Mouse (Mus musculus) thymus, adult 2 months (tissue): ENCODE data around the gene Pbx4. TPM values are rescaled to one million over a fixed set of nuclear protein-coding genes. Genes with fewer than 3 reads are reported as not detected.
A peak's percentile ranks its signal among the peaks of the same experiment; 100 is the strongest.

Source experiments
- DNase-seq: peaks from one replicate; pipeline ENCODE4 v3.0.0; 2021
- H3K27ac ChIP-seq: fragments of 200-500 bp; 2 replicates; pipeline ENCODE4 v1.5.1; 2012; ENCODE audit warnings: low read length, control low read depth; ENCODE audit not compliant: control insufficient read depth, insufficient read depth
- H3K27me3 ChIP-seq: fragments of 200-500 bp; 2 replicates; pipeline ENCODE4 v1.6.1; 2012; ENCODE audit warnings: mild to moderate bottlenecking, low read length, moderate library complexity, mixed read lengths; ENCODE audit not compliant: control insufficient read depth, insufficient read depth
- H3K36me3 ChIP-seq: fragments of 200-500 bp; 2 replicates; pipeline ENCODE4 v1.6.1; 2012; ENCODE audit warnings: mild to moderate bottlenecking, low read length, moderate library complexity; ENCODE audit not compliant: control insufficient read depth, insufficient read depth
- H3K4me1 ChIP-seq: fragments of 200-500 bp; replicated peaks from 2 replicates; pipeline ENCODE4 v1.6.1; 2012; ENCODE audit warnings: low read length; ENCODE audit not compliant: control insufficient read depth, insufficient read depth
- H3K4me3 ChIP-seq: fragments of 200-500 bp; 2 replicates; pipeline ENCODE4 v1.5.1; 2012; ENCODE audit warnings: mild to moderate bottlenecking, low read length, control low read depth, moderate library complexity; ENCODE audit not compliant: control insufficient read depth, insufficient read depth
- CTCF ChIP-seq: fragments of 200-500 bp; IDR thresholded peaks from 2 replicates; pipeline ENCODE4 v1.5.1; 2012; ENCODE audit warnings: mild to moderate bottlenecking, control low read depth, low read length, moderate library complexity, borderline replicate concordance; ENCODE audit not compliant: control insufficient read depth, poor library complexity, insufficient read depth; ENCODE audit errors: extremely low read depth
- POLR2A ChIP-seq: fragments of 200-500 bp; IDR thresholded peaks from 2 replicates; pipeline ENCODE4 v1.6.1; 2012; ENCODE audit warnings: mild to moderate bottlenecking, low read length, control low read depth, moderate library complexity; ENCODE audit not compliant: control insufficient read depth, poor library complexity, insufficient read depth; ENCODE audit errors: extremely low read depth
- WGBS: fragments of 180-500 bp; shearing (Covaris S2); methylation state at CpG from one replicate; pipeline ENCODE4 v1.1.7; 2018; 5-methylcytosine and 5-hydroxymethylcytosine counted together
- polyA plus RNA-seq: library from polyadenylated mRNA; depleted of rRNA; stranded (reverse); fragments of >200 nt; gene quantifications from 2 replicates; pipeline ENCODE4 v1.2.3, GENCODE M21; 2012; rRNA removed

Pbx4 gene
- 29.0 and 34.2 TPM in 2 replicates for polyA plus RNA-seq

- TF ChIP-seq POLR2A (0 out of 2 replicates have a peak, but pooled peaks have one; percentile 46), CTCF (0 out of 2 replicates have a peak, but pooled peaks have one; percentile 14)
- peaks cover 24% of the 10 kb centered on the region for H3K4me1 ChIP-seq
- under 1% methylated on average over 38 of the region's 38 CpGs for WGBS
- H3K27me3 ChIP-seq = no peaks in the 10 kb centered on the region
- H3K27ac ChIP-seq = no peak within 1 kb of the TSS
- peak; percentile 95 for DNase-seq
- peak within 1 kb of the TSS; percentile 76 for H3K4me3 ChIP-seq
- no peaks in the 10 kb centered on the region for H3K36me3 ChIP-seq
Measured at GRCm38 (mm10) chr8:69832298-69832853, at the start of gene Pbx4. Gene Pbx4 (plus strand): TSS chr8:69832491.

GRCm38 (mm10) chr8:69789105-69789504, 43.2 kb upstream of the Pbx4 start:
- H3K4me3 ChIP-seq = no peak overlapping the region
- no peak for DNase-seq
- no peaks in the 10 kb centered on the region for H3K27me3 ChIP-seq
- H3K27ac ChIP-seq = no peak overlapping the region
- H3K4me1 ChIP-seq = peaks cover 11% of the 10 kb centered on the region
- H3K36me3 ChIP-seq = no peaks in the 10 kb centered on the region; the same call in 1 of the 2 replicates
- no peak for TF ChIP-seq POLR2A
- 87% methylated on average over 5 of the region's 5 CpGs for WGBS

GRCm38 (mm10) chr8:69789731-69790130, 42.6 kb upstream of the Pbx4 start:
- no peak for TF ChIP-seq POLR2A
- TF ChIP-seq CTCF = no peak
- H3K36me3 ChIP-seq = no peaks in the 10 kb centered on the region; the same call in 1 of the 2 replicates
- H3K27me3 ChIP-seq = no peaks in the 10 kb centered on the region
- DNase-seq = no peak
- no peak overlapping the region for H3K4me3 ChIP-seq
- WGBS = 71% methylated on average over 5 of the region's 5 CpGs
- no peak overlapping the region for H3K27ac ChIP-seq
- peaks cover 11% of the 10 kb centered on the region for H3K4me1 ChIP-seq

GRCm38 (mm10) chr8:69790364-69790763, 41.9 kb upstream of the Pbx4 start:
- TF ChIP-seq POLR2A (no peak), CTCF (no peak)
- H3K27ac ChIP-seq = peak overlapping the region; percentile 89
- H3K36me3 ChIP-seq = peaks cover 3% of the 10 kb centered on the region; the same call in 1 of the 2 replicates
- peaks cover 11% of the 10 kb centered on the region for H3K4me1 ChIP-seq
- no peak for DNase-seq
- no peaks in the 10 kb centered on the region for H3K27me3 ChIP-seq
- 39% methylated on average over 11 of the region's 11 CpGs for WGBS
- peak overlapping the region; percentile 91 for H3K4me3 ChIP-seq

- DNase-seq = peak; percentile 91
- H3K27me3 ChIP-seq = no peaks in the 10 kb centered on the region
- H3K4me3 ChIP-seq = peak within 1 kb of the TSS; percentile 91
- peak within 1 kb of the TSS; percentile 89 for H3K27ac ChIP-seq
- WGBS = under 1% methylated on average over 38 of the region's 38 CpGs
- TF ChIP-seq POLR2A (peak; percentile 90), CTCF (0 out of 2 replicates have a peak, but pooled peaks have one; percentile 10)
- H3K4me1 ChIP-seq = peaks cover 11% of the 10 kb centered on the region
- peaks cover 3% of the 10 kb centered on the region; the same call in 1 of the 2 replicates for H3K36me3 ChIP-seq
Measured at GRCm38 (mm10) chr8:69790773-69791367, 41.4 kb upstream of the Pbx4 start, which contains the start of the genes Atp13a1 and Zfp866. Gene Atp13a1 (plus strand): TSS chr8:69791163. Gene Zfp866 (minus strand): TSS chr8:69791178.

GRCm38 (mm10) chr8:69791415-69792068, 40.7 kb upstream of the Pbx4 start:
- TF ChIP-seq POLR2A = no peak
- no peak for TF ChIP-seq CTCF
- WGBS = under 1% methylated on average over 48 of the region's 48 CpGs
- Histone ChIP-seq H3K27ac (no peak overlapping the region), H3K4me1 (peaks cover 11% of the 10 kb centered on the region), H3K27me3 (no peaks in the 10 kb centered on the region), H3K4me3 (peak overlapping the region; percentile 91), H3K36me3 (peaks cover 7% of the 10 kb centered on the region; the same call in 1 of the 2 replicates)
- peak; percentile 52 for DNase-seq
